Mouse (Mus musculus): ENCODE results near the gene Gm10974. TPM values are rescaled to one million over a fixed set of nuclear protein-coding genes. Genes with fewer than 3 reads are reported as not detected.
A peak's percentile ranks its signal among the peaks of the same experiment; 100 is the strongest.

The Gm10974 gene
- polyA plus RNA-seq, 1 experiment: not detected

DNA sequence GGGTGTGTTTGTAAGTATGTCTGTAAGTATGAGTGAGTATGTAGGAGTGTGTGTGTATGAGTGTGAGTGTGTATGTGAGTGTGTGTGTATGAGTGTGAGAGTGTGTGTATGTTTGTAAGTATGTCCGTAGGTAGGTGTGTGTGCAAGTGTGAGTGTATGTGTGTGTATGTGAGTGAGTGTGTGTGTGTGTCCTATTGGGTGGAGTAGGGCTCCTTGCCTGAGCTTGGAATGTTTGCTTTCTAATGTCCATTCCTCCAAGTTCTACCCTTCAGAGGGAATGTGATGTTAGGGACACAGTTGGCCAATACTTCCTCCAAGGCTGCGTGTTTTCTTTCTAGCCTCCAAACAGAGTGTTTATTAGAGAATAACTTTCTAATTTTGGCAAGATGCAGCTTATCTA, 28.8 kb upstream of the Gm10974 start:
- Histone ChIP-seq H3K4me3 (replicated peaks; ENCODE audit: extremely low read depth, low read depth, low read length) (no peak overlapping the region), H3K4me1 (ENCODE audit: control insufficient read depth, insufficient read depth, low read length) (peaks cover 2% of the 10 kb centered on the region; the same call in 1 of the 2 replicates)
- no peak for TF ChIP-seq POLR2A (IDR thresholded peaks at IDR 0.05; ENCODE audit: borderline replicate concordance, extremely low read depth, low read depth, low read length)
- no peak for TF ChIP-seq CTCF (IDR thresholded peaks at IDR 0.05; ENCODE audit: insufficient read depth, low read length)
- 51% methylated on average over 2 of the region's 2 CpGs for WGBS
- DNase-seq: no peak

DNA sequence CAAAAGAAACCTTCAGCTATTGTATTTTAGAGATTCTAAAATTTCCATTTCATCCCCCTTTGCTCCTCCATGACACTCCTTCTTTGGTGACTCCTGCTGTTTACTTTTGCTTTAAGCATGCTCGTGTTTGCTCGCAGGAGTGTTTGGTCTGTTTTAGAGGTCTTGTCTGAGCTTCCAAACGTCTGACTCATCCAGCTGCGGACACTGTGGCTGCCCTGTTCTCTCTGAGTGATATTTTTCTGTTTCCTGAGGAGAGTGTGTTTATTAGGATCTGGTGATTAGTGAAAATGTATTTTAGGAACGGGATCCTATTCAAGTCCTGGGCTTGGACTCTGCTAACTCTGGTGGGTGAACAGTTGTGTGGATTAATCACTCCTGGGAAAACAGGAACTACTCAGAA, 26.1 kb upstream of the Gm10974 start:
- WGBS: 14% methylated on average over 5 of the region's 5 CpGs
- Histone ChIP-seq H3K4me1 (ENCODE audit: control insufficient read depth, insufficient read depth, low read length) (peaks cover 6% of the 10 kb centered on the region), H3K4me3 (replicated peaks; ENCODE audit: extremely low read depth, low read depth, low read length) (no peak overlapping the region)
- TF ChIP-seq POLR2A (IDR thresholded peaks at IDR 0.05; ENCODE audit: borderline replicate concordance, extremely low read depth, low read depth, low read length): no peak
- no peak for TF ChIP-seq CTCF (IDR thresholded peaks at IDR 0.05; ENCODE audit: insufficient read depth, low read length)
- no peak for DNase-seq

DNA sequence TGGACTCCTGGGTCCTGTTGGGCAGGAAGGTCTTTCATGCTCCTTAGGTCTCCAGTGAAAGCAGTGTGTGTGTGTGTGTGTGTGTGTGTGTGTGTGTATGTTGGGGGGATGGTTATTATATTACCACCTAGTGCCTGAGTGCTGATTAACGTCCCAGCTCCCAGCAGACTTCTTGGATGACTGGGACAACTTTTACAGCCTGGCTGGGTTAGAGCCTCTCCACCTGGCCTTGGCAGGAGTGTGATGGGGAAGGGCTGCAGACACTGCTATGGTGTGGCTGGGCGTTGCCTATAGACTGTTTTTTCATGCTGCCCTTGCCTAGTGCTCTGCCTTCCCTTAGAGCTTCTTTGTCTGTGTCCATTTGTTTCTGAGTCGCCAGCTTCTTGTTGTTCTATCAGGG, 25.7 kb upstream of the Gm10974 start:
- Histone ChIP-seq H3K4me3 (replicated peaks; ENCODE audit: extremely low read depth, low read depth, low read length) (no peak overlapping the region), H3K4me1 (ENCODE audit: control insufficient read depth, insufficient read depth, low read length) (peaks cover 6% of the 10 kb centered on the region)
- no peak for DNase-seq
- 53% methylated on average over 3 of the region's 3 CpGs for WGBS
- no peak for TF ChIP-seq CTCF (IDR thresholded peaks at IDR 0.05; ENCODE audit: insufficient read depth, low read length)
- TF ChIP-seq POLR2A (IDR thresholded peaks at IDR 0.05; ENCODE audit: borderline replicate concordance, extremely low read depth, low read depth, low read length): no peak

DNA sequence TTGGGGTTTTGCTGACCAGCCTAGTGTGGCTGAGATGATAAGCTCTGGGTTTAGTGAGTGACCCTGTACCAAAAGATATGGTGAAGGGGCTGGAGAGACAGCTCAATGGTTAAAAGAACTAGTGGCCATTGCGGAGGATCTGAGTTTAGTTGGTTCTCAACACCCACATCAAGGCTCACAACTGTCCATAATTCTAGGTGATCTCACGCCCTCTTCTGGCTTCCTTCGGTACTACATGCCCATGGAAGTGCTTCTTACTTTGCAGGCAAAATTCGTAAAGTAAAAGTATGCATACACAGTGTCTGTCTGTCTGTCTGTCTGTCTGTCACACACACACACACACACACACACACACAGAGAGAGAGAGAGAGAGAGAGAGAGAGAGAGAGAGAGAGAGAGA, 23.4 kb upstream of the Gm10974 start:
- WGBS: 26% methylated on average over 4 of the region's 4 CpGs
- TF ChIP-seq CTCF (IDR thresholded peaks at IDR 0.05; ENCODE audit: insufficient read depth, low read length) (peak; percentile 28; the same call in 1 of the 2 replicates), POLR2A (IDR thresholded peaks at IDR 0.05; ENCODE audit: borderline replicate concordance, extremely low read depth, low read depth, low read length) (no peak)
- peaks cover 6% of the 10 kb centered on the region for H3K4me1 ChIP-seq (ENCODE audit: control insufficient read depth, insufficient read depth, low read length)
- DNase-seq: peak; percentile 80
- no peak overlapping the region for H3K4me3 ChIP-seq (replicated peaks; ENCODE audit: extremely low read depth, low read depth, low read length)

DNA sequence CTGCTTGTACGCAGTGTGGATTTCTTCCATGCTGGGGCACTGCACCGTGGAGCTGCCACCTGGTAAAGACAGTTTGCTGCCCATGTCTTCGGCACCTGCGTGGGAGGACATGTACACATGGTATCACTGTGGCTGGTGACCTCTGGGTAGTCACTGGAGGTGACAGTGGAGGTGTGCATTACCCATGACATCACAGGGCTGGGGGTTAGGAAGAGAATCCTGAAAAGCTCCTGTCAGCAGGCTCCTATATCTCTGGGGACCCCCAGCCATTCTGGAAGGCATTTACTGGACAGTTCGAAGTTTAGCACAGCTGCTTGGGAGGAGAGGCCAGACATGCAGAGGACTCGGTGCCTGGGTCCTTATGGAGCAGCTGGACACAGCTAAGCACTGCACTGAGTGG, 22.9 kb upstream of the Gm10974 start:
- no peak for DNase-seq
- WGBS: 76% methylated on average over 6 of the region's 6 CpGs
- H3K4me3 ChIP-seq (replicated peaks; ENCODE audit: extremely low read depth, low read depth, low read length): no peak overlapping the region
- TF ChIP-seq CTCF (IDR thresholded peaks at IDR 0.05; ENCODE audit: insufficient read depth, low read length) (no peak), POLR2A (IDR thresholded peaks at IDR 0.05; ENCODE audit: borderline replicate concordance, extremely low read depth, low read depth, low read length) (no peak)
- H3K4me1 ChIP-seq (ENCODE audit: control insufficient read depth, insufficient read depth, low read length): peaks cover 6% of the 10 kb centered on the region

DNA sequence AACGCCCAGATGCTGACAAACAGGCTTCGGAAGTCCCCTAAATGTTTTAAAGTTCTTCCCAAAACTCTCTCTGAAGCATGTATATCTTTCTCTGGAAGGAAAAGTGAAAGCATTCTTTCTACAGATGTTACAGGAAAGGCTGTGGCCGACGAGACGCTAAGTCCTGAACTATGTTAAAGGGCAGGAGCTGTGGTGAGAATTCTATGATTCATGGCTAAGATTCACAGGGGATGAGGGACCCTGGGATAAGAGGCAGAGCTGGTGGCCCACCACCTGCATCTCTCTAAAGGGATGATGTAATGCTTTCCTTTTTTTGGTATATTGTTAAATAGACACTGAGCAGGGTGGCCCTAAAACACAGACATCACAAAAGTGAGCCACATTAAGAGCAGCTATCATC, 22.4 kb upstream of the Gm10974 start:
- TF ChIP-seq CTCF (IDR thresholded peaks at IDR 0.05; ENCODE audit: insufficient read depth, low read length): no peak
- no peak for TF ChIP-seq POLR2A (IDR thresholded peaks at IDR 0.05; ENCODE audit: borderline replicate concordance, extremely low read depth, low read depth, low read length)
- no peak for DNase-seq
- H3K4me1 ChIP-seq (ENCODE audit: control insufficient read depth, insufficient read depth, low read length): peaks cover 6% of the 10 kb centered on the region
- WGBS: 56% methylated on average over 5 of the region's 5 CpGs
- H3K4me3 ChIP-seq (replicated peaks; ENCODE audit: extremely low read depth, low read depth, low read length): no peak overlapping the region

DNA sequence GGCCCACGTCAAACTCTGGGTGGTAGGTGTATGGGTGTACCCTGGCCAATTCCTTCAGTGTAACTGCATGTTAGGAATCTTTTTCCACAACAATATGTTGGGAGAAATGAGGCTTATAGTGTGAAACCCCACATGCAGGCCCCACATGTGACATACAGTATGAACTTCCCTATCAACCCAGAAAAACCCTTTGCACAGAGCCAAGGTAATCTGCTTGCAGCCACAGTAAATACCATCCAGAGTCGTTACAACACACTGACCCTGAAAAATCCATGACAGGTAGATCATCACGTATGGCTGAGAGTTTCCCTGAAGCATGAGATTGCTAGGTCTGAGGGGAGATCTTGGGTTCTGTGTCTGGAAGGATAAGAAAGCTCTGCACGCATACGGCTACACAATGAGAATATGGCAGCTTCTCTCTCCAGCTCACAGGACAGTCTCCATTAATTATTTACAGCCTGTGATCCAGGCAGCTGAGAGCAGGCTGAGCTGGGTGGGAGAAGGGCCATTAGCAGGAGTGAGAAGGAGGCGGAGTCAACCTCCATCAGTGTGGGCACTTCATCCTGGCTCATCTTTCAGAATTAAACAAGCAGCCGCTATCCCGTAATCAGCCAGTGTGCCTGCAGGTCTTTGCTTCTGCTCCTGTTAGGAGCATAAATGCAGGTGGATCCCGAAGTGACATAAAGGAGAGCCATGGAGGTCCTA, 18.6 kb upstream of the Gm10974 start:
- no peak for DNase-seq
- TF ChIP-seq CTCF (IDR thresholded peaks at IDR 0.05; ENCODE audit: insufficient read depth, low read length) (no peak), POLR2A (IDR thresholded peaks at IDR 0.05; ENCODE audit: borderline replicate concordance, extremely low read depth, low read depth, low read length) (no peak)
- peaks cover 4% of the 10 kb centered on the region; the same call in 1 of the 2 replicates for H3K4me1 ChIP-seq (ENCODE audit: control insufficient read depth, insufficient read depth, low read length)
- no peak overlapping the region for H3K4me3 ChIP-seq (replicated peaks; ENCODE audit: extremely low read depth, low read depth, low read length)
- WGBS: 71% methylated on average over 9 of the region's 9 CpGs

DNA sequence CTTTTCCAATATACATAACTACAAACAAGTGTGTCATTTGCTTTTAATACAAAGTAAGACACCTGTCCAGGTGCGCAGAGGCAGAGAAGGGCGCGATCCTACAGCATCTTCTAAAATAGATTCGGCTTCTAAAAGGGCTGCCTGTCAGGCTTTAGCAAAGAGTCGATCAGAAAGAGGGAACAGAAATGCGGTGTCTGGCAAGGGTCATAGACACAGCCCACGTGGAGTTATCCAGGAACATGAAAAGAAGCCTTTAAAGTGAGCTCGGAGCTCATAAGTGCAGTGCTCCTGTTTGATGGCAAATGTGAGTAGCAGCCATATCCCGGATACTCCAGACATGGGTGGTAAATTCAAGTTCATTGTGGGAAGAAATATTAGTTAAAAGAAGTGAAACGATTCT, 17.1 kb upstream of the Gm10974 start:
- WGBS: 78% methylated on average over 10 of the region's 10 CpGs
- H3K4me3 ChIP-seq (replicated peaks; ENCODE audit: extremely low read depth, low read depth, low read length): no peak overlapping the region
- no peak for DNase-seq
- no peak for TF ChIP-seq POLR2A (IDR thresholded peaks at IDR 0.05; ENCODE audit: borderline replicate concordance, extremely low read depth, low read depth, low read length)
- TF ChIP-seq CTCF (IDR thresholded peaks at IDR 0.05; ENCODE audit: insufficient read depth, low read length): no peak
- H3K4me1 ChIP-seq (ENCODE audit: control insufficient read depth, insufficient read depth, low read length): no peaks in the 10 kb centered on the region

DNA sequence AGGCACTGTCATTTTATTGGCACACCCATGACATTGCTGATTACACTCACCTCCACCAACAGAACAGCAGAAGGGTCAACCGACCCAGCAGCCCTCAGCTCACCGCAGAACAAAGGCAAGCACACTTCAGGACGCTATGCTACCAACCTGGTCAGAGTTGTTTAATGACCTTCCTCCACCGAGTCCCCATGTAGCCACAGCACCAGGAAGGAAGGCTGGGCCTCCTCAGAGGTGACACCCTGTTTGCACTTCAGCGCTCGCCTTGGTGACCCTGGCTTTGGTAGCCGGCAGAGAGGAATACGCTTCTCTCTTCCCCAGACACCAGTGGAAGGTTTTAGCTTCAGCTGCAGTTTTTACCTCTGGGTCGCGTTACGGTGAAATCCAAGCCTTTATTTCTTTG, 16.0 kb upstream of the Gm10974 start:
- H3K4me3 ChIP-seq (replicated peaks; ENCODE audit: extremely low read depth, low read depth, low read length): no peak overlapping the region
- 52% methylated on average over 11 of the region's 11 CpGs for WGBS
- no peak for DNase-seq
- H3K4me1 ChIP-seq (ENCODE audit: control insufficient read depth, insufficient read depth, low read length): no peaks in the 10 kb centered on the region
- TF ChIP-seq POLR2A (IDR thresholded peaks at IDR 0.05; ENCODE audit: borderline replicate concordance, extremely low read depth, low read depth, low read length) (no peak), CTCF (IDR thresholded peaks at IDR 0.05; ENCODE audit: insufficient read depth, low read length) (no peak)

DNA sequence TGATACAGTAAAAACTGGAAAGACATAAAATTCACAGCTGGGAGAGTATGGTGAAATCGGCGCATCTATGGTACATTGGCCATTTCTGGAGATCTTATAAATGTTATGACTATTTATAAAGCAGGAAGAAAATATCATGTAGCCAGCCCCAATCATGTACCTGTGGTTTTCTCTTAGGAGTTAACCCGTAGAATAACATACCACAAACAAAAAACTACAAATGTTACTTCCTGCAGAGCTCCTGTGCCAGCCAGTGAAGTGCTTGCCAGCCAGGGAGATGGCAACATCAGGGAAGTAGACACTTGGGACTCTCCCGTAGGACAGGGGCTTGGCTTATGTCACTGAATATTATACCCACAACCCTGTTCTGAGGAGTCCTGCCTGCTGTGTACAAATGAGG, 14.6 kb upstream of the Gm10974 start:
- TF ChIP-seq CTCF (IDR thresholded peaks at IDR 0.05; ENCODE audit: insufficient read depth, low read length): no peak
- no peak for TF ChIP-seq POLR2A (IDR thresholded peaks at IDR 0.05; ENCODE audit: borderline replicate concordance, extremely low read depth, low read depth, low read length)
- 62% methylated on average over 4 of the region's 4 CpGs for WGBS

More for the DNA sequence above, 14.6 kb upstream of the Gm10974 start:
- Histone ChIP-seq H3K4me1 (ENCODE audit: control insufficient read depth, insufficient read depth, low read length) (0 out of 2 replicates have a peak, but pooled peaks cover 2% of the 10 kb centered on the region), H3K4me3 (replicated peaks; ENCODE audit: extremely low read depth, low read depth, low read length) (no peak overlapping the region)
- DNase-seq: no peak

All from lung, adult 2 months (tissue).